Mouse (Mus musculus) megakaryocyte, adult 5-6 weeks (primary cell): ENCODE data around the gene Mcts1. TPM values are rescaled to one million over a fixed set of nuclear protein-coding genes. Genes with fewer than 3 reads are reported as not detected.

Experiments used
- ATAC-seq: 2 replicates; pipeline ENCODE4 v1.8.0; 2016; ENCODE audit warnings: mild to moderate bottlenecking, inconsistent platforms; ENCODE audit not compliant: poor library complexity, severe bottlenecking
- total RNA-seq, 2 experiments: library from RNA; stranded (forward) in 1 of 2; stranded (reverse) in 1 of 2; fragments of 153-499, 151-499 nt in 1 of 2; fragments of 221-1000, 200-1000 nt in 1 of 2; gene quantifications; 2 replicates each; pipeline versions ENCODE4 v1.2.3 to v1.2.4; 2015 to 2017

Mcts1 gene
- total RNA-seq, 2 experiments from 2014 or later: 67.0 to 160 TPM

DNA sequence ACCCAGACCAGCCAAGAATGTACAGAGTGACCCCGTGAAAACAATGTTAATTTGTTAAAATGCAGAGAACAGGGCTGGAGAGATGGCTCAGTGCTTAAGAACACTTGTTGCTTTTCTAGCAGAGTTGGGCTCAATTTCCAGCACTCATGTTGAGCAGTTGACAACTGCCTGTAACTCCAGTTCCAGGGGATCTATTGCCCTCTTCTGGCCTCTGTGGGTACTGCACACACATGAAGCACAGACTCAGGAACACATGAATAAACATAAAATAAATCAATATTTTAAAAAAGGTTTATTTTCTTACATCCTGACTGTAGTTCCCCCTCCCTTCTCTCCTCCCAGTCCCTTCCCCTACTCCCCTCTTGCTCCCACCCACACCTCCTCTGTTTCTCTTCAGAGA, 52.8 kb downstream of the Mcts1 start:
- no peak for ATAC-seq

DNA sequence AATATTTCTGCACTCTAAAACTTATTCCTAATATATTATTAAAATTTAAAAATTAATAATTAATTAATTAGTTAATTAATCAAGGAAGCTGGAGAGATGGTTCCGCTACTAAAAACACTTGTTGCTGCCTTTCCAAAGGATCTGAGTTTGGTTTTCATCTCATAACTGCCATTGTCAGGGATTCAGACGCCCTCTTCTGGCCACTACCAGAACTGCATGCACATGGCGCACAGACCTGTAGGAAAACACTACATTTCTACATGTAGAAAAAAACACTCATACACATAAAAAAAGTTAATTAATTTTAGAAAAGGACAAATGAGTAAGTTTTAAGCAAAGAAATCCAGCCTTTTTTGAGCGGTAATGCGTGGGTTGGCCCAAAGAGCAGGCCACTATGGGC, 54.3 kb downstream of the Mcts1 start:
- ATAC-seq: no peak

- ATAC-seq: no peak
Observed at GRCm38 (mm10) chrX:38656206-38656883, 56.0 kb downstream of the Mcts1 start.

Other genes starting within 250 kb of the Mcts1 start
- 464 and 491 TPM in 2 replicates for gene Lamp2, start 144.1 kb upstream of the Mcts1 start, total RNA-seq (2015)
- 317 and 338 TPM in 2 replicates for gene Lamp2, start 144.1 kb upstream of the Mcts1 start, total RNA-seq (2017)
- gene Cul4b, start 24.4 kb upstream of the Mcts1 start, total RNA-seq (2015): 65.6 and 75.3 TPM in 2 replicates
- gene Cul4b, start 24.4 kb upstream of the Mcts1 start, total RNA-seq (2017): 72.2 and 75.7 TPM in 2 replicates
- 347 and 386 TPM in 2 replicates for gene C1galt1c1, start 34.5 kb downstream of the Mcts1 start, total RNA-seq (2015)
- gene C1galt1c1, start 34.5 kb downstream of the Mcts1 start, total RNA-seq (2017): 408 and 475 TPM in 2 replicates
- not detected in 2 replicates for gene 6030498E09Rik, start 172.1 kb downstream of the Mcts1 start, total RNA-seq (2015)
- gene 6030498E09Rik, start 172.1 kb downstream of the Mcts1 start, total RNA-seq (2017): not detected in 2 replicates